Mouse (Mus musculus): ENCODE results near the gene Rhox1. TPM values are rescaled to one million over a fixed set of nuclear protein-coding genes. Genes with fewer than 3 reads are reported as not detected.
"Not testable (repeated sequence)": the region's sequence is repeated elsewhere in the genome, so short reads cannot be mapped to it uniquely, and the experiment has no call there.

The Rhox1 gene
- polyA plus RNA-seq, 1 experiment from 2014 or later = not detected

- ATAC-seq (ENCODE audit: low read depth); H3K4me3 ChIP-seq (ENCODE audit: low read length); H3K9me3 ChIP-seq (ENCODE audit: control insufficient read depth, low read length); H3K9ac ChIP-seq (ENCODE audit: low read length); H3K27ac ChIP-seq (ENCODE audit: low read length); H3K4me1 ChIP-seq (replicated peaks; ENCODE audit: control insufficient read depth, insufficient read depth, low read length); H3K36me3 ChIP-seq (ENCODE audit: control insufficient read depth, insufficient read depth, low read length); H3K27me3 ChIP-seq (ENCODE audit: control insufficient read depth, insufficient read depth, low read depth, low read length): not testable (repeated sequence)
- WGBS = 37% methylated on average over 6 of the region's 8 CpGs
- H3K4me2 ChIP-seq (ENCODE audit: low read depth, low read length) = peak overlapping the region; percentile 35
Observed at GRCm38 (mm10) chrX:37184401-37184800, 37.7 kb downstream of the Rhox1 start.

GRCm38 (mm10) chrX:37168742-37169141 is 53.3 kb downstream of the Rhox1 start, which contains the start of gene Akap14:
Gene Akap14, minus strand, starts transcription at chrX:37168842.
- H3K9ac ChIP-seq (ENCODE audit: low read length) = no peak within 1 kb of the TSS

GRCm38 (mm10) chrX:37167085-37167484 is 55.0 kb downstream of the Rhox1 start:
- Histone ChIP-seq H3K36me3 (ENCODE audit: control insufficient read depth, insufficient read depth, low read length) (no peaks in the 10 kb centered on the region), H3K9ac (ENCODE audit: low read length) (no peak overlapping the region), H3K4me2 (ENCODE audit: low read depth, low read length) (no peak overlapping the region), H3K9me3 (ENCODE audit: control insufficient read depth, low read length) (no peaks in the 10 kb centered on the region), H3K27ac (ENCODE audit: low read length) (no peak overlapping the region), H3K27me3 (ENCODE audit: control insufficient read depth, insufficient read depth, low read depth, low read length) (no peaks in the 10 kb centered on the region), H3K4me3 (ENCODE audit: low read length) (no peak overlapping the region), H3K4me1 (replicated peaks; ENCODE audit: control insufficient read depth, insufficient read depth, low read length) (no peaks in the 10 kb centered on the region)
- ATAC-seq (ENCODE audit: low read depth) = no peak
- 18% methylated on average over 3 of the region's 3 CpGs for WGBS

More at GRCm38 (mm10) chrX:37168742-37169141, 53.3 kb downstream of the Rhox1 start, which contains the start of gene Akap14:
- Histone ChIP-seq H3K9me3 (ENCODE audit: control insufficient read depth, low read length) (no peaks in the 10 kb centered on the region), H3K4me3 (ENCODE audit: low read length) (no peak within 1 kb of the TSS), H3K27me3 (ENCODE audit: control insufficient read depth, insufficient read depth, low read depth, low read length) (no peaks in the 10 kb centered on the region), H3K27ac (ENCODE audit: low read length) (no peak within 1 kb of the TSS), H3K4me2 (ENCODE audit: low read depth, low read length) (no peak within 1 kb of the TSS), H3K4me1 (replicated peaks; ENCODE audit: control insufficient read depth, insufficient read depth, low read length) (no peaks in the 10 kb centered on the region), H3K36me3 (ENCODE audit: control insufficient read depth, insufficient read depth, low read length) (no peaks in the 10 kb centered on the region)
- WGBS = 39% methylated on average over 5 of the region's 5 CpGs
- no peak for ATAC-seq (ENCODE audit: low read depth)

Other genes with a start within 250 kb of the Rhox1 start
- gene Sept6, start 230.5 kb downstream of the Rhox1 start, polyA plus RNA-seq (2015; fragmentation: Nextera tagmentation; extraction: Ambion mirVana) = 16.7 and 18.6 TPM in 2 replicates
- gene Sowahd, start 173.4 kb downstream of the Rhox1 start, polyA plus RNA-seq (2015; fragmentation: Nextera tagmentation; extraction: Ambion mirVana) = not detected in 2 replicates
- gene Rpl39, start 136.9 kb downstream of the Rhox1 start, polyA plus RNA-seq (2015; fragmentation: Nextera tagmentation; extraction: Ambion mirVana) = 511 and 600 TPM in 2 replicates
- 17.2 and 19.4 TPM in 2 replicates for gene Upf3b, start 111.9 kb downstream of the Rhox1 start, polyA plus RNA-seq (2015; fragmentation: Nextera tagmentation; extraction: Ambion mirVana)
- gene Nkap, start 95.5 kb downstream of the Rhox1 start, polyA plus RNA-seq (2015; fragmentation: Nextera tagmentation; extraction: Ambion mirVana) = 14.2 and 15.4 TPM in 2 replicates
- 0.89 and 1.2 TPM in 2 replicates for gene Akap14, start 53.4 kb downstream of the Rhox1 start, polyA plus RNA-seq (2015; fragmentation: Nextera tagmentation; extraction: Ambion mirVana)
- gene Ndufa1, start 31.1 kb downstream of the Rhox1 start, polyA plus RNA-seq (2015; fragmentation: Nextera tagmentation; extraction: Ambion mirVana) = 419 and 439 TPM in 2 replicates
- gene Rnf113a1, start 31.0 kb downstream of the Rhox1 start, polyA plus RNA-seq (2015; fragmentation: Nextera tagmentation; extraction: Ambion mirVana) = 7.8 and 9.0 TPM in 2 replicates
- not detected in 2 replicates for gene Gm9, start 11.2 kb downstream of the Rhox1 start, polyA plus RNA-seq (2015; fragmentation: Nextera tagmentation; extraction: Ambion mirVana)
- gene Rhox2a, start 22.7 kb upstream of the Rhox1 start, polyA plus RNA-seq (2015; fragmentation: Nextera tagmentation; extraction: Ambion mirVana) = not detected in 2 replicates
- gene Rhox3a, start 27.7 kb upstream of the Rhox1 start, polyA plus RNA-seq (2015; fragmentation: Nextera tagmentation; extraction: Ambion mirVana) = not detected in 2 replicates
- 0.13 TPM in 1 of 2 replicates, not detected in the other for gene Rhox4a, start 43.1 kb upstream of the Rhox1 start, polyA plus RNA-seq (2015; fragmentation: Nextera tagmentation; extraction: Ambion mirVana)
- not detected in 2 replicates for gene Rhox3a2, start 157.8 kb upstream of the Rhox1 start, polyA plus RNA-seq (2015; fragmentation: Nextera tagmentation; extraction: Ambion mirVana)
- gene Rhox4a2, start 168.6 kb upstream of the Rhox1 start, polyA plus RNA-seq (2015; fragmentation: Nextera tagmentation; extraction: Ambion mirVana) = 0.28 and 0.47 TPM in 2 replicates
- gene Rhox2b, start 189.8 kb upstream of the Rhox1 start, polyA plus RNA-seq (2015; fragmentation: Nextera tagmentation; extraction: Ambion mirVana) = not detected in 2 replicates
- gene Rhox4b, start 210.2 kb upstream of the Rhox1 start, polyA plus RNA-seq (2015; fragmentation: Nextera tagmentation; extraction: Ambion mirVana) = 0.30 TPM in 1 of 2 replicates, not detected in the other
- gene Rhox2c, start 231.4 kb upstream of the Rhox1 start, polyA plus RNA-seq (2015; fragmentation: Nextera tagmentation; extraction: Ambion mirVana) = not detected in 2 replicates
- gene Rhox3c, start 236.3 kb upstream of the Rhox1 start, polyA plus RNA-seq (2015; fragmentation: Nextera tagmentation; extraction: Ambion mirVana) = not detected in 2 replicates